Mouse (Mus musculus): ENCODE results near the gene Smim13. TPM values are rescaled to one million over a fixed set of nuclear protein-coding genes. Genes with fewer than 3 reads are reported as not detected.
"Not testable (repeated sequence)": the region's sequence is repeated elsewhere in the genome, so short reads cannot be mapped to it uniquely, and the experiment has no call there.

Gene Smim13
- total RNA-seq, 2 experiments from 2014 or later: 23.5 to 26.4 TPM

DNA sequence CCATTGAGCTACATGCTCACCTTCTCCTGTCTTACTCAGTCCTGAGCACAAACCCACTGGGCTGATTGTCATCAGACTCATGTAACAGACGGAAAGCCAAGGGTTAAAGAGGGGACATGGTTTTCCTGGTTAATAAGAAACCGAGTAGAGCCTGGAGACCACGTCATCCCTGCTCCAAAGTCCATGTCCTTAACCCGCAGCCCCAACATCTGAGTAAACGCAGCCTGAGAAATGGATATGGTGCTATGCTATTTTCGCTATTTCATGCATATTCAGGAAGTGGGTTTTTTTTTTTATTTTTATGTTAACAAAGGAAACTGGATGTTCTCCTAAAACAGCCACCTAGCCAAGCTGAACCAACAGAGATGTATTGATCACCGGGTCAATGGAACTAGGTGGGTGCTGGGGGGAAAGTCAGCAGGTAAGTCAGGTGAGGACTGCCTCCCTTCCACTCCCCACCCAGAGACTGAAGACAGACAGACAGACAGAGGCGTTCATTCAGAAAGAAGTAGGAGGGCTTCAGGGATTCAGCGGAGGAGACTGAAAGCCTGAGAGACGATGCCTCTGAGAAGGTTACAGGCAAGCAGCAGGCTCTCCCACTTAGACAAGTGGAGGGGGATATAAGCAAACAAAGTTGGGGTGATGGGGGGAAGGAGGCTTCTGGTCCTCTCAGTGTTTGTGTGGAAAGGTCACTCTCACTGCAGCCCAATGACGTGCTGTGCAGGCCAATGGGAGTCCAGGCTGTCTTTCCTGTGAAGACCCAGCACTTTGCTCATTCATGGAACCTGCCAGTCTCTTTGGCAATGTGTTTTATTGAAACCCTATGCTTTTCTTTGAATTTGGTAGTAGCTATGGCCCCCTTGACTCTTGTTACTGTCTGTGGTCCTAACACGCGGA lies 13.6 kb upstream of the Smim13 start:
- no peak for ATAC-seq (replicated peaks; ENCODE audit: low FRiP score, low TSS enrichment, poor library complexity, severe bottlenecking)

DNA sequence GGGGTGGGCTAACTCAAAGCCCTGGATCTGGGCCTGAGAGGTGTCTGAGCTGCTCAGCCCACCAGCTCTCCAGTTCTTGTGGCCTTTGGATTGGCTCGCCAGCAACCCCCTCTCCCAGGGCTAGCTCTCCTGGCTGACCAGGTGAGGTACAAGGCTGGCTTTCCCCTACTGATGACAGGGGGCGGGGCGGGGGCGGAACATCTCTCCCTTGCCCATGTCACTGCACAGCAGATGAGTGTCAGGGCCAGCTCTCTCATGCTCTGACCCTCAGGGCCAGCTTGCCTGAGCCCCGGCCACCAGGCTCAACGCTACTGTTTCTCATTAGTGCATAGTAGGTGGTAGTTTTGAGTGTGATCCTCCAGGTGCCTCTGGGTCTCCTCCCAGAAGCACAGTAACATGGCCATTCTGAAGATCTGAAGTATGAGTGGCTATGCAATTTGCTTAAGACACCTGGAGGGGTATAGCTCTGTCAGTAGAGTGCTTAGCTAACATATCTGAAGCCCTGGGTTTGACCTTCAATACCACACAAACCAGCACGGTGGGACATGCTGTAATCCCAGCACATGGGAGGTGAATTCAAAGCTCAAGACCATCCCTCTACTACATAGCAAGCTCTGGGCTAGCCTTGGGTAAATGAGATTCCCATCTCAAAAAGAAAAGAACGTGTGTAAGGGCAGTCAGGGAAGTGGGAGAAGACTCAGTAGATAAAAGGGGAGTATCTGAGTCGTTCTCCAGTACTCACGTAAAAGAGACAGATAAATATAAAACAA lies 11.4 kb upstream of the Smim13 start:
- peak; percentile 39; the same call in 1 of the 2 replicates for ATAC-seq (replicated peaks; ENCODE audit: low FRiP score, low TSS enrichment, poor library complexity, severe bottlenecking)

DNA sequence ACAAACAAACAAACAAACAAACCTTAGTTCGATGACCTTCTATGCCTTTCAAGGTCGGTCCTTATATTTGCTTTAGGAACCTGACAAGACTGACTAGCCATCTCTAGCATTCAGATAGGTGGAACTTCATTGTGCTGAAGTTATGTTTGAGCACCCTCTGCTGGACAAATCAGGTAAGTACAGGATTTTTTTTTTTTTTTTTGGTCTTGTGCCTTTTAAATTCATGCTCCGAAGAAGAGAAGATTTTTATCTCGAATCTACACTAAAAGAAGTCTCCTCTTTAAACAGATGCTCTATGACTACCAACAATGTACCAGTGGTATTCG lies 10.9 kb upstream of the Smim13 start:
- peak; percentile 65; the same call in 1 of the 2 replicates for ATAC-seq (replicated peaks; ENCODE audit: low FRiP score, low TSS enrichment, poor library complexity, severe bottlenecking)

DNA sequence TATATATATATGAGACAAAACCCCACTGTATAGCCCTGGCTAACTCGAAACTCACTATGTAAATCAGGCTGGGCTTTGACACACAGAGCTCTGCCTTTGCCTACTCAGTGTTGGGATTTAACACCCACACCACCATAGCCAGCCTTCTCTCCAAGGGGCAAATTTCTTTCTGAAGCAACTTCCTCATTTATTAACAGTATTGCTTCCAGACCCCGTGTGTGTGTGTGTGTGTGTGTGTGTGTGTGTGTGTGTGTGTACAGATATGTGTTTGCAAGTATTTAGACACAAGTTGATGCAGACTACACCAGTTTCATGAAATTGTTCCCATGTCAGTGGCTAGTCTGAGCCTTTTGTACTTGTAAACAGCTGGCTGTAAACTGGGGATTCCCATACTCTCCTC lies 8.1 kb upstream of the Smim13 start:
- ATAC-seq (replicated peaks; ENCODE audit: low FRiP score, low TSS enrichment, poor library complexity, severe bottlenecking): no peak

DNA sequence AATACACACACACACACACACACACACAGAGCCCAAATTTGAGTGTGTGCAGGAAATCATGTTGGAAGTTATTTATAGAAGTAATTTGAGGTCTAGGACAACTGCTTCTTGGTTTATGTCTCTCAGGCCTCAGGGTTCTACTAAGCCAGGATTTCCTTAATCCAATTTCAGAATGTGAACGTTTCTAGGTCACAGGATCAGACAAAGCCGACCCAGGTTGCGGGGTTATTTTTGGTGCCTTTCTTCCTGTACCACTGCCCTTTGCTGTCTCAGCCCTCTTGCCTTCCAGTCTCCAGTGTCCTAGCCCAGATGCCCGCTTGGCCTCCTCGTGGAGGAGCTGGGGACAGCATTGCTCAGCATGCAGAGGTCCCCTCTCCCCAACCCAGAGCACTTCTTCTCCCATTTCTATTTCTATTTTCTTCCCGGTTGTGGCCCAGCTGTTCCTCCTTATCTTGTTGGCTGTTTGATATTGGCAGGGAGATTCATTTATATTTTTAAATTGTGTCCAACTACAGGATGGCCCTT lies 5.3 kb upstream of the Smim13 start:
- ATAC-seq (replicated peaks; ENCODE audit: low FRiP score, low TSS enrichment, poor library complexity, severe bottlenecking): no peak

DNA sequence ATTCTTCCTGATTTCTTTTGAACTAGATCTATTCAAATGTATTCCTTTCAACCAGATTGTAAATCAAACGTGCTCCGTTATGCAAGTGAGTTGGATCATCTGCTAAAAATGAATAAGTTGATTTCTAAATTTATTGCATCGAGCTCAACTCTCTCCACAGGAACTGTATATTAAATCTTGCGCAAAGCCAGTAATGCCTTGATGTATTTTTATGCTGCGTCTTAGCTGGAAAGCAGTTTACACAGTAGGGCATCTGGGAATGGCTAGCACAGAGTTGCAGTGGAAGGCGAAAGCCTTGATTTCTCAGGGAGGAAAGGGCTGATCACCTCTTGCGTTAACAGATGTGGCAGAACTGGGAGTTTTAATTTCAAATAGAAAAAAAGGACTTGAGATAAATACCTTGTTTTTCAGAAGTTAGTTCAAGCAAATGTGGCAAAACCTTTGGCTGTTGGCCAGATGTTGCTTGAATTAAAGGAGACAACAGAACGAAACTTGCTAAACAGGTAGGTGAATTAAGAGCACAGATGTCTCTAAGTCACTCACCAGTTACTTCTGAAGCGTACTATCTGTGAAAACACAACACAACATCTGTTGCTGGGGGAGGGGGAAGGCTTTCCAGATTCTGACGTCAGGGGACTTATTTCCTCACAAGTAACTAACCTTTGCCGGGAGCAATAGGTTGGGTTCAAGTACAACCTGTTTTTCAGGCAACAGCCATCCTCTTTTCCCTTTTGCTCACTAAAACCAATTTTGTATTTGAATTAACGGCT lies 708 bp upstream of the Smim13 start:
- peak; percentile 69 for ATAC-seq (replicated peaks; ENCODE audit: low FRiP score, low TSS enrichment, poor library complexity, severe bottlenecking)

DNA sequence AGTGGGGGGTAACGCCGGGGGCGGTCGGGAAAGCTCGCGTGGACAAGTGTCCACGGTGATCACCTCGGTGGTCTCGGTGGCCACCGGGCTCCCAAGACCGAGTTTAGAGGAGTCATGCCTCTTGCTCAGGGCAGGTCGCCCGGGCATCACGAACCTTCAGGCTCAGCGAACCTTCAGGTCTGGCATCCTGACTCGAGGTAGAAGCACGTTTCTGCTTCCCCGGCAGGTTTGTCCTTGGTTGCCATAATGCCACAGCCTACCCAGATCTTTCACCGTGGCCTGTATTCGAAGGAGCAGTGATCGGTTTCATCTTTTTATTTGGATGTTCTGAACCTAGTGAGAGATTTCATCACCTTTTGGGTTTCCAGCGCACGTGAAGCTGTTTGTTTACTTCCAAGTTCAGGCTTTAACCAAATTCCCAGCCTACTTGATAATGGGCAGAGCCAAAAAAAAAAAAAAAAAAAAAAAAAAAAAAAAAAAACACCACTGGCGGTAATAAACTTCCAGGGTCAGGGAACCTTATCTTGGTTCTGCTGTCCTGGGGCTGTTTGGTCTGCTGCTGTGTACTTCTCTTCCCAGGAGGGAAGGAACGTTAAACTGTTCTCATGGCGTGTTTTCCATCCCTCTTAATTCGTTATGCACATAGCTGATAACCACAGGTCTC lies 806 bp downstream of the Smim13 start:
- no peak for ATAC-seq (replicated peaks; ENCODE audit: low FRiP score, low TSS enrichment, poor library complexity, severe bottlenecking)

DNA sequence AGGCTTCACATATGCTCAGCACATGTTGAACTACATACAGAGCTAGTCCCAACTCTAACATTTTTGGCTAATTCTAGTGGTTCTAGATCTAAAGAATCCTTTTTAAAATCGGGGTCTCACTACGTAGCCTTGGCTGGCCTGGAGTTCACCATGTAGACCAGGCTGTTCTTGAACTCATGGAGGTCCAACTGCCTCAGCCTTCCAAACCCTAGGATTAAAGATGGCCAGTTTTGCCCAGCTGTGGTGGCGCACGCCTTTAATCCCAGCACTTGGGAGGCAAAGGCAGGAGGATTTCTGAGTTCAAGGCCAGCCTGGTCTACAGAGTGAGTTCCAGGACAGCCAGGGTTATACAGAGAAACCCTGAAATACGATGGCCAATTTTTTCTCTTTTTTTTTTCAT lies 1.6 kb downstream of the Smim13 start:
- ATAC-seq (replicated peaks; ENCODE audit: low FRiP score, low TSS enrichment, poor library complexity, severe bottlenecking): not testable (repeated sequence)

DNA sequence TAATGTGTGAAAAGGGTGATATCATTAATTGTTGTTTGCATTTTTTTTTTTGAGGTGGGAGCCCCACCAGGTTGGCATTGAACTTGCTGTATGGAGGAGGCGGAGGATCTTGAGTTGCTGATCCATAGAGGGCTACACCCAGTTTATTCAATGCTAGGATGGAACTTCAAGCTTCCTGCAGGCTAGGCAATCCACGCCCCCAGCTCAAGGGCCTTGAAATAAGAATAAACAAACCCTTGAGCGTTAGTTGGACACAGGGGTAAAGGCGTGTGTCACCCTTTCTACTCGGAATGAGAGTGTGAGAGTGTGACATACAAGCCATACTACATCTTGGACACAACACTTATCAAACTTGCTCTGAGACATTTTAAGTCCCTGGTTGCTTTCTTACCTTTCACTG lies 2.0 kb downstream of the Smim13 start:
- no peak for ATAC-seq (replicated peaks; ENCODE audit: low FRiP score, low TSS enrichment, poor library complexity, severe bottlenecking)

DNA sequence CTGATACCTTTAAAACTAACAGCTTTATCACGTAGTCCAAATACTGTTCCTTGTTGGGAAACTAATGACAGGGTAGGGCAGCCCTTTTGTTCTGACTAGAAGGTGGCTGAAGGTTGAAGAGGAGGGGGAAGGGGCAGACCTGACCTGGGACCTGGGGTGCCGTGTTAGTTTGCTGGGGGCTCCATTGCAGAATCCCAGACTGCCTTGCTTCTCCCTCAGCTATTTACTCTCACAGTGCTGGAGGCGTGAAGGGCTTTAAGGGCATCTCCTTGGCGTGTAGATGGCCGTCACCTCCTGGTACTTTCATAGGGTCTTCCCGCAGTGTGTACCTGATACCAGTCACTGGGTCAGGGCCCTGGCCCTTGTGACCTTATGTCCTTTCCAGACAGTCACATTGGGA lies 2.5 kb downstream of the Smim13 start:
- ATAC-seq (replicated peaks; ENCODE audit: low FRiP score, low TSS enrichment, poor library complexity, severe bottlenecking): no peak

DNA sequence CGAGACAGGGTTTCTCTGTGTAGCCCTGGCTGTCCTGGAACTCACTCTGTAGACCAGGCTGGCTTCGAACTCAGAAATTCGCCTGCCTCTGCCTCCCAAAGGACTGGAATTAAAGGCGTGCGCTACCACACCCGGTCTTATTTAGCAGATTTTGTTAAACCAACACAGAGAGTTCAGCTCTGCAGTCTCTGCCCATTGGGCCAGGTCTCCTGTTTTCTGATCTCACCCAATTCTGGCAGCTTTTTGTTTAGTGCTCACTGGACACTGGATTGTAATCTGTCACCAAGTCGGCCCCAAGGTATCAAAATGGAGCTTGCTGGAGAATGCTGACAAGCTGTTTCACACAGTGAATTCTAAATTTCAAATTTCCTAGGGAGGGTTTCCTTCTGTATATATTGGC lies 3.1 kb downstream of the Smim13 start:
- no peak for ATAC-seq (replicated peaks; ENCODE audit: low FRiP score, low TSS enrichment, poor library complexity, severe bottlenecking)

DNA sequence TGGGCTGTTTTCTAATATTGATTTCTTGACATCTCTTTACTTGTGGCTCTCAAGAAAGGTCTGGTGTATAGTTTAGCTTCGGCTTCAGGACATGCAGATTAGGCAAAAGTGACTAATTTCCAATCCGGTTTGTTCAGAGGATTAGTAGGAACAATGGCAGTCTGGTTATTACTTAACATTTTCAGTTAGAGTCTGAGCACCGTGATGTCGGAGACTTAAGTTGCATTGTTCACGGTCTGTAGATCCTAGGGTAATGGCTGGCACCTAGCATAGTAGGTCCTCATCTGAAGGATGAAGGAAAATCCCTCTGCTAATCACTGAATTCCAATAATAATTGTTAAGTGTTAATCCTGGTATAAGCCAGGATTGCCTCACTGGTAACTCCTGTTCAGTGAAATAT lies 6.5 kb downstream of the Smim13 start:
- ATAC-seq (replicated peaks; ENCODE audit: low FRiP score, low TSS enrichment, poor library complexity, severe bottlenecking): no peak

DNA sequence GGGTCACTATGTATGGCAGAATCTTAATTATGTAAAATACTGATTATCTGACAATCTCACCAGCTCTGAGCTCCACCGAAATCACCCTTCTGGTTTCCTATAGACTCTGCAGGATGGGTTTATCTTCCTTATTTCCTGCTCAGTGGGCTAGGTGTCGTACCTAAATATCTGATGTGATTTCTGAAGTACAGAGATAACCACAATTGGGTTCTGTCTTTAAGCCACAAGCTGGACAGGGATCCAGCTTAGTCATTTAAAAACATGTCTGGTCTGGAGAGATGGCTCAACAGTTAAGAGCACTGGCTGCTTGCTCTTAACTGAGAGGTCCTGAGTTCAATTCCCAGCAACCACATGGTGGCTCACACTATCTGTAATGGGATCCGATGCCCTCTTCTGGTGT lies 7.3 kb downstream of the Smim13 start:
- ATAC-seq (replicated peaks; ENCODE audit: low FRiP score, low TSS enrichment, poor library complexity, severe bottlenecking): no peak

DNA sequence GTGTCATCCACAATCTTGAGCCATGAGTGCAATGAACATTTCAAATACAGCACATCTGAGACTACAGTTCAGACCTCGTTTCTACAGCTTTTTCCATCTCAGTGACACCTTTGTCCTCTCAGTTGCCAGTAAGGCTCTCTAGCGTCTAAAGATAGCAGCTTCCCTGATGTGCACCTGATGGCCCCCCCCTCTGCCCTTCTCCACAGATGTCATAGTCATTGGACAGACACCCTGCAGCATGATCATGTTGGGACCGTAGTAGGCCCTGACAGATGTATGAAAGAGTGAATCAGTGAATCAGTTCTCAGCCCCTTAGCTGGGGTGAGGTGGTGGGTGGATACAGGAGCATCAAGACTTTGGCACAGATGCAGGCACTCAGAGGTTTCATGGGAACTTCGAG lies 8.2 kb downstream of the Smim13 start:
- ATAC-seq (replicated peaks; ENCODE audit: low FRiP score, low TSS enrichment, poor library complexity, severe bottlenecking): no peak

DNA sequence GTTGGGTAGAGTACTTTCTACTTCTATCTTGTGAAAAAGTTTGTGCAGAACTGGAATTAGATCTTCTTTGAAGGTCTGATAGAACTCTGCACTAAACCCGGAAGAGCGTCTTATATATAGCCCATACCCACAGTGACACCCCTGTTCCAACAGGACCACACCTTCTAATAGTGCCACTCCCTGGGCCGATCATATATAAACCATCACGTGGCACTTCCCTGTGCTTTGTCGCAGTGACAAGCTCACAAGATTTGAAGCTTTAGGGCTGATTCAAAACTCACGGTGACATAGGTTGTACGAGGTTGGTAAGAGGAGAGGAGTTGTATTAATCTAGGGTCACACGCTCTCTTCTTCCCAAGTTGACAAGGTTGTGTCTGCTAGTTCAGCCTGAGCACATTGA lies 12.0 kb downstream of the Smim13 start:
- ATAC-seq (replicated peaks; ENCODE audit: low FRiP score, low TSS enrichment, poor library complexity, severe bottlenecking): not testable (repeated sequence)

DNA sequence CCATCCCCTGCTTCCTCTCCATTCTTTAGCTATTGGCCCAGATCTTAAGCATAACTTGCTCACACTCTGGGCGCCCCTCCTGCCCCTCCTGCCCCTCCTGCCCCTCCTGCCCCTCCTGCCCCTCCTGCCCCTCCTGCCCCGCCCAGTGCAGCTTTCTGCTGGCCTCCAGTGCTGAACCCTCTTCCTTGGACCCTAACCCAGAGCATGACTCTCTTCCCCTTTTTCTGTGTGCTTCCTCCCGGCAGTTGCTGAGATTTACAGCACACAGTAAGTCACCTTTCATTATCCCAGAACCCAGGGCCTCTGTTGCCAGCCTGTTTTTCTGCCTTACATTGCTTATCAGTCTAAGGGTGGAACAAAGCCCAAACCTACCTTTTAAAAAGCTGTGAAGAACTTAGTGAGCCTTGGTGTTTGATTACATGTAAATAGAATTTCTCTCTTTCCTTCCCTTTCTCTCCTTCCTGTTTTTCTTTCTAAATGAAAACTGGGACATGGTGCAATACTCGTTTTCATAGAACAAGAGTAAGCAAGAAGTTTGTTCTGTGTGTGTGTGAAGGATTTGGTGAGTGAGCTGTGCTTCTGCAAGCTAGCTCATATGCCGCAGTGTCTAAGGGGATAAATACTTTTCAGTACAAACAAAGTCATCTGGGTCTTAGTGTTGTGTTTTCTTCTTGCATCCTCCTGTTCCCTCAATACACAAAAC lies 13.8 kb downstream of the Smim13 start:
- ATAC-seq (replicated peaks; ENCODE audit: low FRiP score, low TSS enrichment, poor library complexity, severe bottlenecking): no peak

DNA sequence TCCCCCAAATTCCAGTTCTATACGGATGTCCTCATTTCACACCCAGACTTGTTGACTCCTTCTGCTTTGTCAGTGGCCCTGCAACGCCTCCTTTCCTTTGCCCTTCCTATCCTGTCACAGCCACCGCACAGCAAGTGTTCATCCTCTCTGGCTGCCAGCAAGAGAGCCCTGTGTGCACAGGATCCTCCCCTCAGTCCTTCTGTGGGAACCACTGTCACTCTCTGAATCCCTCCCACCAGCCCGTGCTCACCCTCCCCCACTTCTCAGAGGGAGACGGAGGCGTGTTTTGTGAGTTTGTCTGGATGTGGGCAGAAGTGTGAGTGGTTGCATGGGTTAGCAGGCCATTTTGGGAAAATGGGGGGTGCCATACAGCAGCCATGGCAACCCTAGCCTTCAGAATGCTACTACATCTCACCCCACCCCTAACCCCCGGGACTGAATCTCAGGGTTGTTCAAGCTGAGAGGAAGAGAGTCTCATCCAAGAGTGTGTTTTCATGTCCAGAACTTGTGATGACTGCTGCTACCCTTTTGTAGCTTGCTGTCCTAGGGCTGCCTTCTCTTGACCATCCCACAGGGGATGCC lies 18.3 kb downstream of the Smim13 start:
- ATAC-seq (replicated peaks; ENCODE audit: low FRiP score, low TSS enrichment, poor library complexity, severe bottlenecking): no peak

DNA sequence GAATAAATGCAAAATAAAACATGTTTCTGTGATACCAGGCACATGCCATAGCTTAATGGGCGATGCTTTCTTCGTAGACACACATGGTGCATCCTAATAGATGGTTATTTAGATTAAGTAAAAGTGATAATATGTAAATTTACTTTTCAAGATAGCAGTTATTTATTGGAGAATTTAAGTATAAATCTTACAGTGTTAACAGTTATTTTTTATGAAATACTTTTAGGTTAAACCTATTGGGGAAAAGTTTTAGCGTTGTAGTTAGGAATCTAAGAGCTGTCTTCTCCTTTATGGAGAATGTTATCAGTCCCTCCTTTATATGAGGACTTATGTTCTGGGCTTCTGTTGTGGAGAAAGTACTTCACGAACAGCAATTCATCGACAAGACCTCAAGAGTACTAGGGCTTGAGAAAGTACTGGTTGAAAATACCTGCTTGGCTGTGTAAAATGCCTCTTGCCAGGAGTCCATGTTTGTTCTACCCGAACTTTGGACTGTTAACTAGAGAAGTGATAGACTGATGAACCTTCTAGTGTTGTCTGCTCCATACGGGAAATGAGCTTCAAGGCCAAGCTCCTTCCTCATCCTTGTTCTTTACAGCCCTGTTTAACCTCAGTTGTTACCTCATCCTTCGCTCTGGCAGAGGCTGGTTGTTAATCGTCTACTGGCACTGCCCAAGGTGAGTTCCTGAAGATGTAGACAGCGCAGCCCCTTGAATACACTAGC lies 24.4 kb downstream of the Smim13 start, which contains the start of gene Gm17364:
Gene Gm17364 (minus strand): TSS at position 51 of the 724 bp plus-strand sequence.
- ATAC-seq (replicated peaks; ENCODE audit: low FRiP score, low TSS enrichment, poor library complexity, severe bottlenecking): no peak
